In the genomic region with DNA sequence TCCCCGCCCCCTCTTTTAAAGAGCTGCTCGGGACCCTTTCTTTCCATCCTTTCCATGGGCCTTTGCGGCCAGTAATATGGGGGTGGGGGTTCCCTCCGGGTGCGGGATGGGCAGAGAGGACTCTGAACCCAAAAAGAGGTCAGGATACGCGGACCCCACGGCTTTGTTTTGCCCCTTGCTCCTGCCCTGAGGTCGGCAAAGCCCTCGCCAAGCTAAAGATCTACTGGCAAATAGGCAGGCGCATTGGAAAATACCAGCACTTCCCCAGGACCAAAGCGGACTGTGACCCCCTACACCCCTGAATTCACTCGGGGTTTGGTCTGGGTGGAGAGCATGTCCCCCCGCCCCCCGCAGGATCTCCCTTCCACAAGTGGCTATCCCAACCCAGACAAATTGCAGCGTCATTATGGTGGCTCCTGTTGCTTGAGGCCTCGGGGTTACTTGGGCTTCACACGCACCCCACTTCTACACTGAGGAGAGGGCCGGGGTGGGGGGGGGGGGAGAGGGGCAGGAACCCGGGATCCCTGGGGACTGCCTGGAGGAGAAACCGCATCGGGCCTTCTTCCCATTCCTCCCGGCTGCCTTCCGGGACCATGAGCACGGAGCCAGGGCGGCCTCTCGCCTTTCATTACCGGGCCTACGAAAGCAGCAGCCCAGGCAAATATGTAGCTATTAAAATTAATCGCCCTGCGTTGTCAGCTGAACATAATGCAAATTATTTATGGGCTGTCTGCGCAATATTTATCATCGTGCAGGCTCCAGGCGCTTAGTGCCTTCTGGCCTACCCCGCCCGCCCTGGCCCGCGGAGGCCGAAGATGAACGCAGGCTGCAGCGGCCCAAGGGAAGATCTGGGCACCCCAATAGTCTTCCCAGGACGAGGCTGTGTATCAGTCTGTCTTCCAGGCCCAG, we compare ENCODE assay signal across 8 mouse cellular contexts. TPM values are rescaled to one million over a fixed set of nuclear protein-coding genes. Genes with fewer than 3 reads are reported as not detected.
A peak's percentile ranks its signal among the peaks of the same experiment; 100 is the strongest.
DNase-seq lines count a peak whose midpoint lies in the region; ATAC-seq lines count a peak whose summit lies in the region.

No protein-coding gene starts in this region.

- H3K4me2 ChIP-seq in lung, embryonic 16.5 days (ENCODE audit: low read depth, low read length): peak overlapping the region; percentile 57
- H3K4me2 ChIP-seq in forebrain, embryonic 14.5 days (ENCODE audit: low read length): peak overlapping the region; percentile 50
- H3K4me2 ChIP-seq in limb, embryonic 12.5 days: peak overlapping the region; percentile 57
- peak overlapping the region; percentile 56 for H3K4me2 ChIP-seq in neural tube, embryonic 15.5 days

- H3K27ac ChIP-seq in lung, embryonic 16.5 days (ENCODE audit: low read length): no peak overlapping the region
- H3K27ac ChIP-seq in forebrain, embryonic 14.5 days (ENCODE audit: low read depth, low read length): no peak overlapping the region
- no peak overlapping the region for H3K27ac ChIP-seq in limb, embryonic 12.5 days
- H3K27ac ChIP-seq in neural tube, embryonic 15.5 days (replicated peaks): no peak overlapping the region

- H3K27me3 ChIP-seq in lung, embryonic 16.5 days (ENCODE audit: control insufficient read depth, insufficient read depth, low read depth, low read length): peaks cover 24% of the 10 kb centered on the region
- 0 out of 2 replicates have a peak, but pooled peaks cover 15% of the 10 kb centered on the region for H3K27me3 ChIP-seq in forebrain, embryonic 14.5 days (replicated peaks; ENCODE audit: control insufficient read depth, insufficient read depth, low read length)
- peaks cover 86% of the 10 kb centered on the region for H3K27me3 ChIP-seq in limb, embryonic 12.5 days
- H3K27me3 ChIP-seq in neural tube, embryonic 15.5 days (replicated peaks): peaks cover 46% of the 10 kb centered on the region

- no peaks in the 10 kb centered on the region for H3K36me3 ChIP-seq in lung, embryonic 16.5 days (ENCODE audit: control insufficient read depth, insufficient read depth, low read length)
- H3K36me3 ChIP-seq in forebrain, embryonic 14.5 days (ENCODE audit: control insufficient read depth, insufficient read depth, low read length): no peaks in the 10 kb centered on the region
- H3K36me3 ChIP-seq in limb, embryonic 12.5 days: no peaks in the 10 kb centered on the region
- H3K36me3 ChIP-seq in neural tube, embryonic 15.5 days: no peaks in the 10 kb centered on the region

- WGBS in lung, embryonic 16.5 days: 31% methylated on average over 41 of the region's 42 CpGs
- WGBS in forebrain, embryonic 14.5 days: 24% methylated on average over 41 of the region's 42 CpGs
- WGBS in limb, embryonic 12.5 days: 8% methylated on average over 40 of the region's 42 CpGs
- 10% methylated on average over 42 of the region's 42 CpGs for WGBS in neural tube, embryonic 15.5 days

- ATAC-seq in lung, embryonic 16.5 days (ENCODE audit: low read depth): no peak
- ATAC-seq in forebrain, embryonic 14.5 days: no peak
- ATAC-seq in limb, embryonic 12.5 days (ENCODE audit: insufficient number of reproducible peaks, insufficient read depth, low FRiP score, low TSS enrichment, low read depth): no peak
- ATAC-seq in neural tube, embryonic 15.5 days (ENCODE audit: low FRiP score): no peak

- H3K9ac ChIP-seq in lung, embryonic 16.5 days (ENCODE audit: low read length): peak overlapping the region; percentile 44; the same call in 1 of the 2 replicates
- H3K9ac ChIP-seq in forebrain, embryonic 14.5 days (ENCODE audit: low read length): peak overlapping the region; percentile 40
- H3K9ac ChIP-seq in limb, embryonic 12.5 days (replicated peaks): no peak overlapping the region; the same call in 1 of the 2 replicates
- H3K9ac ChIP-seq in neural tube, embryonic 15.5 days (replicated peaks): peak overlapping the region; percentile 28; the same call in 1 of the 2 replicates

- peaks cover 24% of the 10 kb centered on the region for H3K4me1 ChIP-seq in lung, embryonic 16.5 days (replicated peaks; ENCODE audit: control insufficient read depth, insufficient read depth, low read length)
- no peaks in the 10 kb centered on the region; the same call in 1 of the 2 replicates for H3K4me1 ChIP-seq in forebrain, embryonic 14.5 days (ENCODE audit: control insufficient read depth, insufficient read depth, low read length)
- peaks cover 61% of the 10 kb centered on the region for H3K4me1 ChIP-seq in limb, embryonic 12.5 days (replicated peaks)
- H3K4me1 ChIP-seq in neural tube, embryonic 15.5 days: peaks cover 39% of the 10 kb centered on the region

- DNase-seq in lung, postnatal 4 days: no peak
- no peak for DNase-seq in forebrain, embryonic 14.5 days (ENCODE audit: low spot score)
- no peak for DNase-seq in gastrocnemius, postnatal 25 days
- no peak for DNase-seq in thymus, postnatal 25 days
- no peak for DNase-seq in yolk sac, embryonic 10.5 days (ENCODE audit: low spot score)

- H3K4me3 ChIP-seq in lung, embryonic 16.5 days (ENCODE audit: low read length): peak overlapping the region; percentile 38
- H3K4me3 ChIP-seq in forebrain, embryonic 14.5 days (ENCODE audit: low read depth, low read length): peak overlapping the region; percentile 23
- H3K4me3 ChIP-seq in limb, embryonic 12.5 days (replicated peaks): peak overlapping the region; percentile 26
- peak overlapping the region; percentile 25 for H3K4me3 ChIP-seq in neural tube, embryonic 15.5 days (replicated peaks)

- no peaks in the 10 kb centered on the region for H3K9me3 ChIP-seq in lung, embryonic 16.5 days (ENCODE audit: control insufficient read depth, low read length)
- H3K9me3 ChIP-seq in forebrain, embryonic 14.5 days (replicated peaks; ENCODE audit: control insufficient read depth, low read length): no peaks in the 10 kb centered on the region
- no peaks in the 10 kb centered on the region for H3K9me3 ChIP-seq in limb, embryonic 12.5 days
- no peaks in the 10 kb centered on the region for H3K9me3 ChIP-seq in neural tube, embryonic 15.5 days (replicated peaks)

RNA-seq across cellular contexts. Expression of a gene that starts 7.9 kb away (rescaled TPM):
- 18.5 and 19.7 TPM in 2 replicates for polyA plus RNA-seq in lung, embryonic 16.5 days (2015; fragmentation: Nextera tagmentation; extraction: Ambion mirVana)
- polyA plus RNA-seq in forebrain, embryonic 14.5 days (2014; fragmentation: Nextera tagmentation; extraction: Ambion mirVana): 17.5 and 18.8 TPM in 2 replicates
- polyA plus RNA-seq in limb, embryonic 12.5 days (2016; fragmentation: Nextera tagmentation; extraction: Ambion mirVana): 25.6 and 30.5 TPM in 2 replicates
- 12.2 and 13.8 TPM in 2 replicates for polyA plus RNA-seq in neural tube, embryonic 15.5 days (2015; fragmentation: Nextera tagmentation; extraction: Ambion mirVana)
- total RNA-seq in gastrocnemius, postnatal 25 days (2021): 10 to 100 TPM; 10.1 to 13.7 TPM
